Mouse (Mus musculus) liver, embryonic 14.5 days (tissue): ENCODE results near the gene Cd2. TPM values are rescaled to one million over a fixed set of nuclear protein-coding genes. Genes with fewer than 3 reads are reported as not detected.
A peak's percentile ranks its signal among the peaks of the same experiment; 100 is the strongest.

Experiments
- ATAC-seq: fragments of 200-750 bp; cut with Nextera tagmentation; 2 replicates; pipeline ENCODE4 v1.8.0; 2017; ENCODE audit warnings: moderate number of reproducible peaks, mild to moderate bottlenecking, moderate library complexity; ENCODE audit not compliant: insufficient read depth
- DNase-seq, 3 experiments: peaks; one replicate each; pipeline ENCODE4 v3.0.0-alpha.2; 2012 to 2013; ENCODE audit warnings: low read depth in 3 of 3, low spot score in 3 of 3
- H3K27ac ChIP-seq: fragments of 300-500 bp; sonication (generic); 2 replicates; pipeline ENCODE4 v1.5.1; 2014; ENCODE audit warnings: moderate library complexity, mild to moderate bottlenecking, control low read depth, inconsistent platforms
- H3K27me3 ChIP-seq: fragments of 300-500 bp; sonication (generic); 2 replicates; pipeline ENCODE4 v1.6.1; 2014; ENCODE audit warnings: mild to moderate bottlenecking, low read length, moderate library complexity; ENCODE audit not compliant: control insufficient read depth, insufficient read depth
- H3K36me3 ChIP-seq: fragments of 300-500 bp; sonication (generic); replicated peaks from 2 replicates; pipeline ENCODE4 v1.6.1; 2014; ENCODE audit warnings: low read depth; ENCODE audit not compliant: control insufficient read depth, insufficient read depth
- H3K4me1 ChIP-seq, 2 experiments: fragments of 200-500 bp in 1 of 2; fragments of 300-500 bp in 1 of 2; sonication (generic) in 1 of 2; replicated peaks; 2 replicates each; pipeline ENCODE4 v1.6.1; 2012 to 2014; ENCODE audit warnings: antibody characterized with exemption in 1 of 2, inconsistent platforms in 1 of 2, low read length in 1 of 2; ENCODE audit not compliant: control insufficient read depth in 2 of 2, insufficient read depth in 2 of 2
- H3K4me2 ChIP-seq: fragments of 300-500 bp; sonication (generic); 2 replicates; pipeline ENCODE4 v1.6.1; 2014; ENCODE audit warnings: low read depth, mild to moderate bottlenecking, control low read depth, moderate library complexity
- H3K4me3 ChIP-seq, 2 experiments: fragments of 200-500 bp in 1 of 2; fragments of 300-500 bp in 1 of 2; sonication (generic) in 1 of 2; 2 replicates each; pipeline ENCODE4 v1.5.1; 2012 to 2014; ENCODE audit warnings: low read depth in 2 of 2, low read length in 2 of 2, mild to moderate bottlenecking in 2 of 2, control low read depth in 1 of 2, inconsistent platforms in 1 of 2, moderate library complexity in 1 of 2; ENCODE audit not compliant: insufficient read depth in 1 of 2
- H3K9ac ChIP-seq: fragments of 300-500 bp; sonication (generic); replicated peaks from 2 replicates; pipeline ENCODE4 v1.6.1; 2014; ENCODE audit warnings: mild to moderate bottlenecking, control low read depth, moderate library complexity
- H3K9me3 ChIP-seq: fragments of 300-500 bp; sonication (generic); 2 replicates; pipeline ENCODE4 v1.6.1; 2016; ENCODE audit warnings: low read length, mixed read lengths; ENCODE audit not compliant: control insufficient read depth
- CTCF ChIP-seq: IDR thresholded peaks from 2 replicates; pipeline ENCODE4 v1.5.1; 2016; ENCODE audit warnings: antibody characterized with exemption, low read depth, control low read depth
- EP300 ChIP-seq: IDR thresholded peaks from 2 replicates; pipeline ENCODE4 v1.6.1; 2016; ENCODE audit warnings: antibody characterized with exemption, low read depth
- WGBS: fragments of 180-500 bp; shearing (Covaris S2); extraction: QIAGEN DNeasy Blood & Tissue Kit; methylation state at CpG from one replicate; pipeline ENCODE4 v1.1.7; 2014; ENCODE audit not compliant: insufficient replicate concordance; 5-methylcytosine and 5-hydroxymethylcytosine counted together
- polyA plus RNA-seq, 2 experiments: library from polyadenylated mRNA; depleted of rRNA in 1 of 2; stranded (reverse) in 1 of 2; unstranded in 1 of 2; fragments of >200 nt; fragmentation: Nextera tagmentation in 1 of 2; extraction: Ambion mirVana in 1 of 2; gene quantifications; 2 replicates each; pipeline versions ENCODE4 v1.2.1 to v1.2.3; 2012 to 2014

Gene Cd2
- polyA plus RNA-seq, 2 experiments = not detected

- 60% methylated on average over 3 of the region's 3 CpGs for WGBS
- no peaks in the 10 kb centered on the region for H3K27me3 ChIP-seq
- no peak overlapping the region for H3K27ac ChIP-seq
- H3K36me3 ChIP-seq = no peaks in the 10 kb centered on the region
- H3K4me3 ChIP-seq = no peak overlapping the region
- no peaks in the 10 kb centered on the region for H3K9me3 ChIP-seq
- DNase-seq (no peak), ATAC-seq (no peak)
- no peak overlapping the region for H3K4me2 ChIP-seq
- no peak for TF ChIP-seq CTCF
- TF ChIP-seq EP300 = no peak
- H3K9ac ChIP-seq = no peak overlapping the region
- H3K4me1 ChIP-seq = peaks cover 4 to 6% of the 10 kb centered on the region in 2 experiments; a peak in 3 of 4 replicates
Measured at GRCm38 (mm10) chr3:101309626-101310025, 21.9 kb upstream of the Cd2 start.

- Histone ChIP-seq H3K4me2 (no peak overlapping the region), H3K27ac (no peak overlapping the region), H3K9me3 (no peaks in the 10 kb centered on the region), H3K4me1 (no peaks in the 10 kb centered on the region), H3K9ac (no peak overlapping the region), H3K27me3 (no peaks in the 10 kb centered on the region), H3K36me3 (no peaks in the 10 kb centered on the region), H3K4me3 (no peak overlapping the region)
- no peak for ATAC-seq
- no peak for DNase-seq
- no peak for TF ChIP-seq CTCF
- no peak for TF ChIP-seq EP300
- WGBS = 39% methylated on average over 9 of the region's 9 CpGs
Measured at GRCm38 (mm10) chr3:101306090-101306489, 18.4 kb upstream of the Cd2 start.

- ATAC-seq = no peak
- no peak for DNase-seq
- H3K4me3 ChIP-seq = no peak overlapping the region
- WGBS = 69% methylated on average over 2 of the region's 2 CpGs
- H3K4me1 ChIP-seq = peaks cover 2 to 4% of the 10 kb centered on the region in 2 experiments; a peak in 3 of 4 replicates
- no peak for TF ChIP-seq CTCF
- no peak for TF ChIP-seq EP300
- no peaks in the 10 kb centered on the region for H3K27me3 ChIP-seq
- H3K27ac ChIP-seq = no peak overlapping the region
- no peak overlapping the region for H3K9ac ChIP-seq
- no peaks in the 10 kb centered on the region for H3K36me3 ChIP-seq
- no peak overlapping the region for H3K4me2 ChIP-seq
- H3K9me3 ChIP-seq = no peaks in the 10 kb centered on the region
Measured at GRCm38 (mm10) chr3:101305046-101305445, 17.3 kb upstream of the Cd2 start.

- peak in 1 of 3 experiments; percentile 46 for DNase-seq
- ATAC-seq = no peak
- H3K27ac ChIP-seq = no peak overlapping the region
- no peak overlapping the region for H3K4me3 ChIP-seq
- no peaks in the 10 kb centered on the region for H3K36me3 ChIP-seq
- no peak overlapping the region for H3K4me2 ChIP-seq
- peaks cover 3 to 4% of the 10 kb centered on the region in 2 experiments; a peak in 3 of 4 replicates for H3K4me1 ChIP-seq
- H3K9me3 ChIP-seq = no peaks in the 10 kb centered on the region
- TF ChIP-seq CTCF (peak; percentile 77), EP300 (no peak)
- H3K27me3 ChIP-seq = no peaks in the 10 kb centered on the region
- 21% methylated on average over 8 of the region's 8 CpGs for WGBS
- H3K9ac ChIP-seq = no peak overlapping the region
Measured at GRCm38 (mm10) chr3:101304156-101304555, 16.4 kb upstream of the Cd2 start.

- DNase-seq = no peak
- Histone ChIP-seq H3K27ac (no peak overlapping the region), H3K27me3 (no peaks in the 10 kb centered on the region), H3K4me3 (0 out of 4 replicates have a peak overlapping the region, but pooled peaks have one; percentile 6), H3K4me2 (peak overlapping the region; percentile 58), H3K36me3 (no peaks in the 10 kb centered on the region), H3K9me3 (no peaks in the 10 kb centered on the region), H3K9ac (peak overlapping the region; percentile 45; the same call in 1 of the 2 replicates), H3K4me1 (peaks cover 3 to 4% of the 10 kb centered on the region in 2 experiments; a peak in 3 of 4 replicates)
- no peak for TF ChIP-seq EP300
- no peak for TF ChIP-seq CTCF
- WGBS = 18% methylated on average over 23 of the region's 23 CpGs
- ATAC-seq = no peak
Measured at GRCm38 (mm10) chr3:101300271-101301071, 12.7 kb upstream of the Cd2 start.
